Mouse (Mus musculus): ENCODE results near the gene 1700029I15Rik.

GRCm38 (mm10) chr2:92400682-92401081 is 18.3 kb downstream of the 1700029I15Rik start:
- TF ChIP-seq CTCF (IDR thresholded peaks at IDR 0.05; ENCODE audit: insufficient read depth, low read length), result no peak
- TF ChIP-seq POLR2A (IDR thresholded peaks at IDR 0.05; ENCODE audit: borderline replicate concordance, extremely low read depth, low read depth, low read length), result no peak
